Mouse (Mus musculus) intestine, embryonic 14.5 days (tissue): Measurements from ENCODE around the gene Tnpo1. TPM values are rescaled to one million over a fixed set of nuclear protein-coding genes. Genes with fewer than 3 reads are reported as not detected.
A peak's percentile ranks its signal among the peaks of the same experiment; 100 is the strongest.

ENCODE experiments used
- ATAC-seq: fragments of 200-750 bp; cut with Nextera tagmentation; replicated peaks from 2 replicates; pipeline ENCODE4 v1.8.0; 2017; ENCODE audit warnings: low read depth, moderate number of reproducible peaks, moderate TSS enrichment, moderate library complexity; ENCODE audit not compliant: low FRiP score, low TSS enrichment
- DNase-seq: peaks from one replicate; pipeline ENCODE4 v3.0.0-alpha.2; 2018; ENCODE audit warnings: low spot score
- H3K27ac ChIP-seq: fragments of 300-500 bp; sonication (generic); 2 replicates; pipeline ENCODE4 v1.5.1; 2014; ENCODE audit warnings: low read depth, mild to moderate bottlenecking, control low read depth
- H3K27me3 ChIP-seq: fragments of 300-500 bp; sonication (generic); replicated peaks from 2 replicates; pipeline ENCODE4 v1.6.1; 2014; ENCODE audit warnings: low read length, control low read depth; ENCODE audit not compliant: control insufficient read depth, insufficient read depth
- H3K36me3 ChIP-seq: fragments of 300-500 bp; sonication (generic); 2 replicates; pipeline ENCODE4 v1.6.1; 2014; ENCODE audit warnings: low read length, control low read depth; ENCODE audit not compliant: control insufficient read depth, insufficient read depth
- H3K4me1 ChIP-seq: fragments of 300-500 bp; sonication (generic); replicated peaks from 2 replicates; pipeline ENCODE4 v1.6.1; 2014; ENCODE audit warnings: low read length, control low read depth, mixed read lengths; ENCODE audit not compliant: control insufficient read depth, insufficient read depth
- H3K4me2 ChIP-seq: fragments of 300-500 bp; sonication (generic); 2 replicates; pipeline ENCODE4 v1.6.1; 2014; ENCODE audit warnings: low read length
- H3K4me3 ChIP-seq: fragments of 300-500 bp; sonication (generic); 2 replicates; pipeline ENCODE4 v1.5.1; 2014; ENCODE audit warnings: low read depth, low read length, control low read depth, mixed read lengths
- H3K9ac ChIP-seq: fragments of 300-500 bp; sonication (generic); 2 replicates; pipeline ENCODE4 v1.6.1; 2014; ENCODE audit warnings: mild to moderate bottlenecking, low read length
- H3K9me3 ChIP-seq: fragments of 300-500 bp; sonication (generic); 2 replicates; pipeline ENCODE4 v1.6.1; 2016; ENCODE audit warnings: low read length, control low read depth; ENCODE audit not compliant: control insufficient read depth
- WGBS: fragments of 180-500 bp; shearing (Covaris S2); extraction: QIAGEN DNeasy Blood & Tissue Kit; methylation state at CpG from one replicate; pipeline ENCODE4 v1.1.7; 2014; 5-methylcytosine and 5-hydroxymethylcytosine counted together
- polyA plus RNA-seq: library from polyadenylated mRNA; unstranded; fragments of >200 nt; fragmentation: Nextera tagmentation; extraction: Ambion mirVana; gene quantifications from 2 replicates; pipeline ENCODE4 v1.2.1, GENCODE M21; 2014

The Tnpo1 gene
- polyA plus RNA-seq, 1 experiment from 2014 or later: 53.1 TPM

GRCm38 (mm10) chr13:98955676-98956075, 29.5 kb upstream of the Tnpo1 start:
- H3K36me3 ChIP-seq: no peaks in the 10 kb centered on the region
- H3K4me3 ChIP-seq: no peak overlapping the region
- no peak overlapping the region for H3K4me2 ChIP-seq
- ATAC-seq (peak; percentile 62), DNase-seq (no peak)
- H3K27me3 ChIP-seq: no peaks in the 10 kb centered on the region
- WGBS: 52% methylated on average over 6 of the region's 6 CpGs
- H3K27ac ChIP-seq: no peak overlapping the region
- H3K9ac ChIP-seq: no peak overlapping the region
- H3K4me1 ChIP-seq: 0 out of 2 replicates have a peak, but pooled peaks cover 10% of the 10 kb centered on the region
- H3K9me3 ChIP-seq: no peaks in the 10 kb centered on the region

- no peaks in the 10 kb centered on the region for H3K9me3 ChIP-seq
- H3K36me3 ChIP-seq: no peaks in the 10 kb centered on the region
- DNase-seq: no peak
- H3K9ac ChIP-seq: no peak overlapping the region
- no peak overlapping the region for H3K4me3 ChIP-seq
- 0 out of 2 replicates have a peak, but pooled peaks cover 10% of the 10 kb centered on the region for H3K4me1 ChIP-seq
- ATAC-seq: peak; percentile 81
- no peak overlapping the region for H3K27ac ChIP-seq
- no peaks in the 10 kb centered on the region for H3K27me3 ChIP-seq
- WGBS: 22% methylated on average over 5 of the region's 5 CpGs
- no peak overlapping the region for H3K4me2 ChIP-seq
Observed at GRCm38 (mm10) chr13:98955226-98955625, 29.0 kb upstream of the Tnpo1 start.

- Histone ChIP-seq H3K27me3 (no peaks in the 10 kb centered on the region), H3K4me1 (0 out of 2 replicates have a peak, but pooled peaks cover 10% of the 10 kb centered on the region), H3K9ac (no peak overlapping the region), H3K9me3 (no peaks in the 10 kb centered on the region), H3K36me3 (no peaks in the 10 kb centered on the region), H3K4me2 (no peak overlapping the region), H3K4me3 (no peak overlapping the region), H3K27ac (no peak overlapping the region)
- 71% methylated on average over 5 of the region's 5 CpGs for WGBS
- no peak for DNase-seq
- no peak for ATAC-seq
Observed at GRCm38 (mm10) chr13:98953830-98954229, 27.6 kb upstream of the Tnpo1 start.

- ATAC-seq: no peak
- Histone ChIP-seq H3K4me3 (no peak overlapping the region), H3K36me3 (no peaks in the 10 kb centered on the region), H3K4me2 (no peak overlapping the region), H3K27me3 (no peaks in the 10 kb centered on the region), H3K9ac (no peak overlapping the region), H3K4me1 (0 out of 2 replicates have a peak, but pooled peaks cover 7% of the 10 kb centered on the region), H3K9me3 (no peaks in the 10 kb centered on the region), H3K27ac (no peak overlapping the region)
- WGBS: 69% methylated on average over 7 of the region's 7 CpGs
- no peak for DNase-seq
Observed at GRCm38 (mm10) chr13:98951951-98952350, 25.8 kb upstream of the Tnpo1 start.

GRCm38 (mm10) chr13:98948146-98948545, 22.0 kb upstream of the Tnpo1 start:
- DNase-seq (no peak), ATAC-seq (no peak)
- Histone ChIP-seq H3K4me2 (no peak overlapping the region), H3K9me3 (no peaks in the 10 kb centered on the region), H3K4me3 (no peak overlapping the region), H3K9ac (no peak overlapping the region), H3K36me3 (no peaks in the 10 kb centered on the region), H3K27me3 (no peaks in the 10 kb centered on the region), H3K4me1 (peaks cover 9% of the 10 kb centered on the region; the same call in 1 of the 2 replicates), H3K27ac (no peak overlapping the region)
- WGBS: 35% methylated on average over 4 of the region's 4 CpGs

- Histone ChIP-seq H3K36me3 (no peaks in the 10 kb centered on the region), H3K27ac (peak overlapping the region; percentile 9; the same call in 1 of the 2 replicates), H3K4me2 (no peak overlapping the region), H3K27me3 (no peaks in the 10 kb centered on the region), H3K9me3 (no peaks in the 10 kb centered on the region), H3K4me1 (peaks cover 18% of the 10 kb centered on the region), H3K4me3 (no peak overlapping the region), H3K9ac (no peak overlapping the region)
- WGBS: 70% methylated on average over 7 of the region's 7 CpGs
- DNase-seq: no peak
- no peak for ATAC-seq
Observed at GRCm38 (mm10) chr13:98946434-98946833, 20.2 kb upstream of the Tnpo1 start.

- Histone ChIP-seq H3K36me3 (no peaks in the 10 kb centered on the region), H3K27ac (peak overlapping the region; percentile 9; the same call in 1 of the 2 replicates), H3K9me3 (no peaks in the 10 kb centered on the region), H3K4me2 (no peak overlapping the region), H3K4me1 (peaks cover 18% of the 10 kb centered on the region), H3K27me3 (no peaks in the 10 kb centered on the region), H3K4me3 (no peak overlapping the region), H3K9ac (no peak overlapping the region)
- DNase-seq: no peak
- no peak; the same call in 1 of the 2 replicates for ATAC-seq
- 46% methylated on average over 3 of the region's 3 CpGs for WGBS
Observed at GRCm38 (mm10) chr13:98945908-98946307, 19.7 kb upstream of the Tnpo1 start.

- ATAC-seq: no peak
- H3K9ac ChIP-seq: no peak overlapping the region
- no peak overlapping the region for H3K4me3 ChIP-seq
- no peak overlapping the region for H3K4me2 ChIP-seq
- H3K36me3 ChIP-seq: no peaks in the 10 kb centered on the region
- no peak for DNase-seq
- H3K27me3 ChIP-seq: no peaks in the 10 kb centered on the region
- no peaks in the 10 kb centered on the region for H3K9me3 ChIP-seq
- WGBS: 88% methylated on average over 4 of the region's 4 CpGs
- H3K27ac ChIP-seq: no peak overlapping the region
- H3K4me1 ChIP-seq: peaks cover 18% of the 10 kb centered on the region
Observed at GRCm38 (mm10) chr13:98945381-98945780, 19.2 kb upstream of the Tnpo1 start.

- H3K27me3 ChIP-seq: no peaks in the 10 kb centered on the region
- DNase-seq (no peak), ATAC-seq (no peak)
- H3K4me3 ChIP-seq: no peak overlapping the region
- no peak overlapping the region for H3K27ac ChIP-seq
- no peak overlapping the region for H3K9ac ChIP-seq
- peaks cover 18% of the 10 kb centered on the region for H3K4me1 ChIP-seq
- no peaks in the 10 kb centered on the region for H3K9me3 ChIP-seq
- 37% methylated on average over 7 of the region's 7 CpGs for WGBS
- H3K36me3 ChIP-seq: no peaks in the 10 kb centered on the region
- H3K4me2 ChIP-seq: no peak overlapping the region
Observed at GRCm38 (mm10) chr13:98944620-98945081, 18.5 kb upstream of the Tnpo1 start.
